Mouse (Mus musculus) gastrocnemius, adult 18-20 months (tissue): ENCODE measurements at regions not wholly inside any gene's neighbourhood (a gene's known extent, or its start where the extent isn't known, plus 50 kb on each side); places are given as distances from the start of the nearest gene placed in this dataset.

ENCODE experiments used
- DNase-seq: peaks from one replicate; pipeline ENCODE4 v3.0.0; 2021; ENCODE audit warnings: low spot score

DNA sequence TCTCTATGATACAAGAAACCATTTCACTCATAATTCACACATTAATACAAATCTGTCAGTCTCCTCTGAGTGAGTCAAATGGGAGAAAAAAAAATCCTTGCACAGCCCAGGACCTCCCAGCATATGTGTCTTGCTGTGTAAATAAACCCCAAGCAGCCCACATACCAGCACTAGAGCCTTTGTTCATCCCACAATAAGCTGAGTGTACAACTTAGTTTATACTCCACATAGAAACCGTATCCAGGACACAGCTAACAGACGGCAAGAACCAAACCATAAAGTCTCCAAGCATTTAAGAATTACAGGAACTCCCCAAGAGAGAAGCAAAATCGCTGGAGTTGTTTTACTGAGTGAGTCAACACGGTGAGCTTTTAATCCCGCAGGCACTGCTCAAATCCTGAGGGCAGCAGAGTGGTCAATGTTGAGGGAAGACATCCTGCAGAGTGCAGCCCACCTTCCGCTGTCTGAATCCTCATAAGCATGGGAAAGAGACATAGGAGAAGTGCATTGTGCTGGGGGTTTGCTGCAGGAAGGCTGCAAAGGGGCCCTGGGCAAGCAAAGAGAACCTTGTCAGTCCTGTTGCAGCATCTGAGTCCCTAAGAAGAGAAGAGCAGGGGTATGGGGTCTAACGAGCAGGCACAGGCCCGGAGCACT is 436.4 kb downstream of the Tns3 start:
- no peak for DNase-seq

- DNase-seq: no peak
Observed at GRCm38 (mm10) chr11:8224366-8224765, 440.0 kb downstream of the Tns3 start.

GRCm38 (mm10) chr11:8220618-8221017 is 443.7 kb downstream of the Tns3 start:
- DNase-seq: peak; percentile 21

DNA sequence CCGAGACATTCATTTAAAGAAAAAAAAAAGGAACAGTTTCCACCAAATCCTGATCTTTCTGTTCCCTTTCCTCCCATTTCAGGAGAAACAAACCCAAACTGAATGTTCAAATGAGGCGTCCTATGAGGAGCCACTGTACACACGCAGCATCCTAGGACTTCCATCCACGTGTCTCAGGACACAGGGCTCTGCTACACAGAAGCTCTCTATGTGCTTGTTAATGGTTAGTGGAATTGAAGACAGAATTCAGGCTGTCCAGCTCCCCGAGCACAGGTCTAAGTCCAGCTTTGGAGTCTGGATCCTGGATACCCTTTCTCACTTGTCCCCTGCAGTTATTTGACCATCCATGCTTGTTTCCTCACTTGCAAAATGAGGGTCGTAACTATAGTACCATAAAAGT is 444.4 kb downstream of the Tns3 start:
- DNase-seq: no peak

DNA sequence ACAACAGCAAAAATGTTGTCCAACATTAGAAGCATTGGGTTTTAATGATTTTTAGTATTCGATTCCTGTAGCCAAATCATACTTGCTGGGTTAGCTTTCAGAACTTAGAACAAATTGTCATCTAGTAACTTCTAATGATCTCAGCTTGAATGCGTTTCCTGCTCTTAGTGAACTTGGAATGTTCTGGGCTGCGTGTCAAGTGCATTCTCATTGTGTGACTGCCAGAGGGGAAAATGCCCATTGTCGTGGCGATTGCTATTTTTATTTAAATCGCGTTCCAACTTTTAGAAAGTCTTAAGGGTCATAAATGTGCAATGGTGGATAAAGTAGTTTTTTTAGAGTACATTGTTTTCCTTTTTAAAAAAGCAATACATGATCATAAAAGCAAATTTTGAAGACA is 448.7 kb downstream of the Tns3 start:
- DNase-seq: peak; percentile 79

- peak; percentile 55 for DNase-seq
Observed at GRCm38 (mm10) chr11:8214305-8214903, 449.9 kb downstream of the Tns3 start.

- DNase-seq: no peak
Observed at GRCm38 (mm10) chr11:8213130-8213529, 451.2 kb downstream of the Tns3 start.

DNA sequence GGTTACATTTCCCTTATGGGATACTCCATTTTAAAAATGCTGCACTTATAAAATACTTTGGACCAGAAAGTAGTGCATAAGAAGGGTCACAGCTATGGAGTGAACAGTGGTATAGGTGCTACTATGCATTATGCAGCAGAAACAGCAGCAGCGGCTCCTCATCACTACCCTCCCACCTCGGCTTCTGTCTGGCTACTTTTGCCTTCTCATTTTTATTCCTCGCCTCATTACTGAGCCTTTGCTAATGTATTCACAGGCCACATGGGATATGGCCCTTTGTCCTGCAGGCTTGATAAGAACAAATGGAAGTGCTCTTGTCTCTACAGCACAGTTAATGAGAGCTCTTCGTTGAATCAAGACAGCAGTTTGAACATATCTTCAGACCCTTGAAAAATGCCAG is 451.6 kb downstream of the Tns3 start:
- DNase-seq: no peak

DNA sequence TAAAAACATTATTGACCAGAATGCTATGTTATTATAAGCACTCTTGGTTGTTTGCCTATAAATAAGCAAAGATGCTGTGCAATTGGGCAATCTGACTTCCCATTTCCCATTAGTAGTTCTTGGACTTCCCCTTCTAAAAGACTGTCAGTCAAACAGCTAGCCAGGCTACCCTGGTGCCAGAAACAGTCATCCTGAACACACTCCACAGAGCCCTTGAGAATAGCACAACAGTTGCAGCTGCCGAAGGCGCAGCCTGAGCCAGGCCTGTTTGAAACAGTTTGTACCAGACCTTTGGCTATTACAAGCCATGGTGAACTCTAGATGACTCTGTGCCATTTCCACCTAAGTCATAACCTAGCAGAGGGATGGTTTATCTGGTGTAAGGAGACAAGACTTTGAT is 455.3 kb downstream of the Tns3 start:
- peak; percentile 68 for DNase-seq

DNA sequence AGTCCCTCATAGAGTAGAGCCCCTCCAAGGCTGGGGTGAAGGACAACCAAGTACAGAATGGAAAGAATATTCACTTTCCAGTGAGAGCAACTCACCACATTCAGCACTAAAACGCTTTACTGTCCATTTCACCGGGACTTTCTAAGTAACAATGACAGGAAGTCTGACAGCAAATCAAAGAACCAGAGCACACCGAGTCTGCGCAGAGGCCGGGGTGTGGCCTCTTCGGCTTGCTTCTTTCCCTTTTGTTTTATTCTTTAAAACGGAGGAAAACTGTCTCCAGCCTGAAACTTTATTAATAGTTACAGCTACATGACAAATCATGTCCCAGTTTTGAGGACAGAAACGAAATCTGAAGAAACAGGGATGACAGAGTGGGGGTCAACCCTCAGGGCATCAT is 465.0 kb downstream of the Tns3 start:
- DNase-seq: no peak
